Mouse (Mus musculus): ENCODE measurements around the gene Acsl1. TPM values are rescaled to one million over a fixed set of nuclear protein-coding genes. Genes with fewer than 3 reads are reported as not detected.

Acsl1 gene
- polyA plus RNA-seq, 1 experiment from 2014 or later: 6.7 TPM

DNA sequence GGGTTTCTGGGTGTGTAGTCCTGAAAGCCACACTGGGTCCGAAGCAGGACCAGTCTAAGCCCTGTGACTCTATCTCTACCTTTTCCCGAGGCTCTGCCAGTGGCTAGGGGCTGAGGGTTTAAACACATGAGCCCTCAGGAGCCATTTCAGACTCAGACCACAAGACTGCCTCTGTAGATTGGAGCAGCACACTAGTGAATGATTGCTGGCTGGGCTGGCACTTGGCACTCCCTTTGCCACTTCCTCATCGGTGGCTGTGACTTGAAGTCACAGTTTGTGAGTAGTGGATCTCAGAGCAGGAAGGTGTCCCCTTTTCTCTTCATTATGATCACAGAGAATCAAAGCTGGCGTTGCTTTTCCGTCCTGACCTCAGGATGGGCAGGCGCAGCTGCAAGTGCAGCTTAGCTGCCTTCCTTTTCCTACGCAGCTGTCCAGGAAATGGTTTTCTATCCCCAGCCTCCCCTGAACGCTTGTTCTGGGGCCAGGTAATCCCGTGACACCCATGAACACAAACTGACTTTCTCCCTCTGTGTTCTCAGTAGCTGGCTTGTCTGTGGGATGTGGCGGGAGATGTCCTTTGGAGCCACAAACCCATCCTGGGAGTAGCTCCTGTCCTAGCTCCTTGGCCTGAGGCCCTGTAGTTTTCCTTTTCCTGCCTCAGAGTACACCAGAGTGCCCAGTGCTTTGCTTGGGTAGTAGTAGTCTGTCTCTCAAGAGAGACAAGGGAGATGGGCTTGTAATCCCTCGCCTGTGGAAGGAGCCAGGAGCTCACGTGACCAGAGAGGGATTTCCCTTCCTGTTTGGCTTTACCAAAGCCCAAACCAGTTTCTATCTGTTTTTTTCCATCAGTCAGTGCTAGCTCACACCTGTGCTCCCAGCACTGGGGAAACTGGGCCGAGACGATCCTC is 37.9 kb downstream of the Acsl1 start:
- DNase-seq (ENCODE audit: low spot score) (no peak), ATAC-seq (replicated peaks; ENCODE audit: low FRiP score) (no peak)
- 83% methylated on average over 14 of the region's 14 CpGs for WGBS
- Histone ChIP-seq H3K27ac (ENCODE audit: low read depth, low read length) (no peak overlapping the region), H3K9ac (ENCODE audit: low read length) (no peak overlapping the region), H3K4me1 (replicated peaks; ENCODE audit: control insufficient read depth, insufficient read depth, low read length) (no peaks in the 10 kb centered on the region), H3K4me3 (ENCODE audit: low read depth, low read length) (no peak overlapping the region), H3K4me2 (ENCODE audit: low read depth, low read length, severe bottlenecking) (no peak overlapping the region), H3K27me3 (ENCODE audit: control insufficient read depth, insufficient read depth, low read length) (no peaks in the 10 kb centered on the region), H3K9me3 (ENCODE audit: control insufficient read depth, low read length) (no peaks in the 10 kb centered on the region), H3K36me3 (ENCODE audit: control insufficient read depth, insufficient read depth, low read length) (no peaks in the 10 kb centered on the region)

DNA sequence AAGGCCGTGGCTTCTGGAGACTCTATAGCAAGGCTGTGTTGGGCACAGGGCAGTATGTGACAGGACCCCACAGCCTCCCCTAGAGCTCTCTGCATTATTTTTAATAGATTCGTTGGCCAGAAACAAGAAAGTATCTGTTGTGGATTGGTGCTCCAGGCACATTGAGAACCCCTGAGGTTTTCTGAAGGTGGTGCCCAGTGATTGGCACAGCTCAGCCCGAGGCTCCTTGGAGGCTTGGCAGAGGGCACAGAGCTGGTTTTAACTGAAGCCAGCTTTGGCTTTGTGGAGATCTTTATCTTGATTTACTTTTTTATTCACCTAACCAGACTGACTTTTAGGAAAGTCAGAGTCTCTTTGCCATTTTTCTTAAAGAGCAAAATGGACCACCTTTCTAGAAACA is 38.6 kb downstream of the Acsl1 start:
- no peak overlapping the region for H3K4me2 ChIP-seq (ENCODE audit: low read depth, low read length, severe bottlenecking)
- H3K4me3 ChIP-seq (ENCODE audit: low read depth, low read length): no peak overlapping the region
- 85% methylated on average over 3 of the region's 3 CpGs for WGBS
- no peak overlapping the region for H3K27ac ChIP-seq (ENCODE audit: low read depth, low read length)
- H3K9ac ChIP-seq (ENCODE audit: low read length): no peak overlapping the region
- DNase-seq (ENCODE audit: low spot score) (no peak), ATAC-seq (replicated peaks; ENCODE audit: low FRiP score) (no peak)
- H3K27me3 ChIP-seq (ENCODE audit: control insufficient read depth, insufficient read depth, low read length): no peaks in the 10 kb centered on the region
- no peaks in the 10 kb centered on the region for H3K36me3 ChIP-seq (ENCODE audit: control insufficient read depth, insufficient read depth, low read length)
- H3K4me1 ChIP-seq (replicated peaks; ENCODE audit: control insufficient read depth, insufficient read depth, low read length): no peaks in the 10 kb centered on the region
- no peaks in the 10 kb centered on the region for H3K9me3 ChIP-seq (ENCODE audit: control insufficient read depth, low read length)

DNA sequence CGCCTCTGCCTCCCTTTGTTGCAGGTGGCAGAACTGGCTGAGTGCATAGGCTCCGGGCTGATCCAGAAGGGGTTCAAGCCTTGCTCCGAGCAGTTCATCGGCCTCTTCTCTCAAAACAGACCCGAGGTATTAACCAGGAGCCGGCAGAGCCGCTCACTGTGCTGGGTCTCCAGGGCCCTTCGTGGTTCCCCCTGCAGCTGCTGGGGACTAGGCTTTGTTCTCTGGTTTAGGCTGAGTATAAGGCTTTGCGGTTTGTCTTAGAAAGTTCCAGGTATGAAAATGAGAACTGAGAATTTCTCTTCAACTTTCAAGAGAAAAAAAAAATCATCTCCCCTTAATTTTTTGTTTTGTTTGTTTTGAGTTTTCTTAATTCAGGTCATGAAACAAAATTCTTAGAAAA is 40.5 kb downstream of the Acsl1 start:
- H3K27me3 ChIP-seq (ENCODE audit: control insufficient read depth, insufficient read depth, low read length): no peaks in the 10 kb centered on the region
- ATAC-seq (replicated peaks; ENCODE audit: low FRiP score) (no peak), DNase-seq (ENCODE audit: low spot score) (no peak)
- H3K4me1 ChIP-seq (replicated peaks; ENCODE audit: control insufficient read depth, insufficient read depth, low read length): no peaks in the 10 kb centered on the region
- H3K4me2 ChIP-seq (ENCODE audit: low read depth, low read length, severe bottlenecking): no peak overlapping the region
- H3K9me3 ChIP-seq (ENCODE audit: control insufficient read depth, low read length): no peaks in the 10 kb centered on the region
- no peak overlapping the region for H3K27ac ChIP-seq (ENCODE audit: low read depth, low read length)
- WGBS: 78% methylated on average over 9 of the region's 9 CpGs
- no peaks in the 10 kb centered on the region for H3K36me3 ChIP-seq (ENCODE audit: control insufficient read depth, insufficient read depth, low read length)
- H3K9ac ChIP-seq (ENCODE audit: low read length): no peak overlapping the region
- H3K4me3 ChIP-seq (ENCODE audit: low read depth, low read length): no peak overlapping the region

DNA sequence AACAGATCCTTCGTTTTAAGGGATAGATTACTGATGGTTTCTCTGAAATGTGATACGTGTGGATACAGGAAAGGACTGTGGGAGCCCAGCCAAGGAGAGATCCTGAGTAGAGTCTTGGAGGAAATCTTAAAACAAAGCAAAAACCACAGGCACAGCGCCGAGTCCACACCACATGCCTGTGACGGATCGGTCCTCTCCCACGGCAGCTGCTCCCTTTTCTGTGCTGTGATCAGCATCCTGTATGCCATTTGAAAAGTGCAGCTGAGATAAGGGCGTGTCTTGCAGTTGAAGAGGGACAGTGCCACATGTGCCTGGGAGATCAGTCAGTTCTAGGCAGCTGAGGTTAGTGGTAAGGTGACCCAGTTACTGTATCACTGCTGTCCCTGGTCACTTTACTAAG is 41.7 kb downstream of the Acsl1 start:
- no peak overlapping the region for H3K27ac ChIP-seq (ENCODE audit: low read depth, low read length)
- H3K36me3 ChIP-seq (ENCODE audit: control insufficient read depth, insufficient read depth, low read length): no peaks in the 10 kb centered on the region
- ATAC-seq (replicated peaks; ENCODE audit: low FRiP score) (no peak), DNase-seq (ENCODE audit: low spot score) (no peak)
- H3K9ac ChIP-seq (ENCODE audit: low read length): no peak overlapping the region
- H3K4me2 ChIP-seq (ENCODE audit: low read depth, low read length, severe bottlenecking): no peak overlapping the region
- H3K27me3 ChIP-seq (ENCODE audit: control insufficient read depth, insufficient read depth, low read length): no peaks in the 10 kb centered on the region
- WGBS: 80% methylated on average over 8 of the region's 8 CpGs
- no peak overlapping the region for H3K4me3 ChIP-seq (ENCODE audit: low read depth, low read length)
- H3K9me3 ChIP-seq (ENCODE audit: control insufficient read depth, low read length): no peaks in the 10 kb centered on the region
- no peaks in the 10 kb centered on the region for H3K4me1 ChIP-seq (replicated peaks; ENCODE audit: control insufficient read depth, insufficient read depth, low read length)

DNA sequence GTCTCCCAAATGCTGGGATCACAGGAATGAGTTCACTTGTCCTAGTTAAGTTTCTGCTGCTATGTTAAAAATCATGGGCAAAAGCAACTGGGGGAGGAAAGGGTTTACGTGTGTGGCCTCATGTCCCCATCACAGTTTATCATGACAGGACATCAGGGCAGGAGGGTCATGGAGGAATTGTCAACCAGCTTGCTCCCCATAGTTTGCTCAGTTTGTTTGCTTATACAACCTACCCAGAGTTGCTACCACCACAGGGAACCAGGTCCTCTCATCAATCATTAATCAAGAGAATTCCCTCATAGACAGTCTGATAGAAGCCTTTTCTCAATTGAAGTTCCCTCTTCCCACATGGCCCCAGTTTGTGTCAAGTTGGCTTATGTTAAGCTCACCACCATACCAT is 43.2 kb downstream of the Acsl1 start:
- H3K27me3 ChIP-seq (ENCODE audit: control insufficient read depth, insufficient read depth, low read length): no peaks in the 10 kb centered on the region
- H3K9me3 ChIP-seq (ENCODE audit: control insufficient read depth, low read length): no peaks in the 10 kb centered on the region
- no peak overlapping the region for H3K4me2 ChIP-seq (ENCODE audit: low read depth, low read length, severe bottlenecking)
- no peaks in the 10 kb centered on the region for H3K36me3 ChIP-seq (ENCODE audit: control insufficient read depth, insufficient read depth, low read length)
- no peaks in the 10 kb centered on the region for H3K4me1 ChIP-seq (replicated peaks; ENCODE audit: control insufficient read depth, insufficient read depth, low read length)
- H3K27ac ChIP-seq (ENCODE audit: low read depth, low read length): no peak overlapping the region
- DNase-seq (ENCODE audit: low spot score): no peak
- no peak overlapping the region for H3K4me3 ChIP-seq (ENCODE audit: low read depth, low read length)
- H3K9ac ChIP-seq (ENCODE audit: low read length): no peak overlapping the region
- 93% methylated on average over 1 of the region's 1 CpGs for WGBS
- no peak for ATAC-seq (replicated peaks; ENCODE audit: low FRiP score)

DNA sequence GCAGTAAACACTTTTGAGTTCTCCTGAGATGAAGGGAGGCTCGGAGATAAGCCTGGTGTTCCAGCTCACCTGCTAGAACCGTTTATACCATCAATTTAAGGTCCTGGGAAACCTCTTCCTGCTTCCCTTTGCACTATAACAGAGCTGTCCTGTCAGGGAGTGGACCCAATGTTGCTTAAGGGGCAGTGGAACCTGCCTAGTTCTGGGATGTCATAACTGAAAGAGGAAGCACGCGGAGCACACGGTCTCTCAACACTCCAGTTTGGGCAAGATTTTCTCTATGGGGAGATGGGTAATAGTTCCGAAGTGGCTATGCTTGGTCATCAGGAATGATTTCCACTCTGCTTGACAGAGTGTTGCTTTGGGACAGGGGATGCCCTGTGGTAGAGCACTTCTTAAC is 49.8 kb downstream of the Acsl1 start:
- H3K4me2 ChIP-seq (ENCODE audit: low read depth, low read length, severe bottlenecking): no peak overlapping the region
- DNase-seq (ENCODE audit: low spot score): no peak
- no peak overlapping the region for H3K9ac ChIP-seq (ENCODE audit: low read length)
- H3K9me3 ChIP-seq (ENCODE audit: control insufficient read depth, low read length): no peaks in the 10 kb centered on the region
- no peak overlapping the region for H3K27ac ChIP-seq (ENCODE audit: low read depth, low read length)
- H3K4me1 ChIP-seq (replicated peaks; ENCODE audit: control insufficient read depth, insufficient read depth, low read length): no peaks in the 10 kb centered on the region
- no peaks in the 10 kb centered on the region for H3K36me3 ChIP-seq (ENCODE audit: control insufficient read depth, insufficient read depth, low read length)
- H3K27me3 ChIP-seq (ENCODE audit: control insufficient read depth, insufficient read depth, low read length): no peaks in the 10 kb centered on the region
- WGBS: 87% methylated on average over 6 of the region's 6 CpGs
- ATAC-seq (replicated peaks; ENCODE audit: low FRiP score): no peak
- H3K4me3 ChIP-seq (ENCODE audit: low read depth, low read length): no peak overlapping the region

DNA sequence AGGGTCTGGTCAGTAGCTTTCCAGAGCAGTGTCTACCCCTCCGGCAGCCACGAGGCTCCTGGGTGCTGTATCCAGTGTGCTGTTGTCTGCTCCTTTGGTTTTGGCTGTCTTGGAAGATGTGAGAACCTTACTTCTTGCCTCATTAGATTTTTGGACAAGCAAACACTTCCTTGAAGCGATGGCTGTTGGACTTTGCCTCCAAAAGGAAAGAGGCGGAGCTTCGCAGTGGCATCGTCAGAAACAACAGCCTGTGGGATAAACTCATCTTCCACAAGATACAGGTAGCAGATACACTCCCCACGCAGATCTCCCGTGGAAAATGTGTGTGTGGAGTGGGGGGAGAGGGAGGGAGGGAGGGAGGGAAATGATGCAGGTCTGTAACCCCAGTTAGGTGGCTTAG is 55.3 kb downstream of the Acsl1 start:
- no peak for ATAC-seq (replicated peaks; ENCODE audit: low FRiP score)
- Histone ChIP-seq H3K9me3 (ENCODE audit: control insufficient read depth, low read length) (no peaks in the 10 kb centered on the region), H3K4me3 (ENCODE audit: low read depth, low read length) (no peak overlapping the region), H3K27me3 (ENCODE audit: control insufficient read depth, insufficient read depth, low read length) (no peaks in the 10 kb centered on the region), H3K27ac (ENCODE audit: low read depth, low read length) (no peak overlapping the region), H3K9ac (ENCODE audit: low read length) (no peak overlapping the region), H3K4me2 (ENCODE audit: low read depth, low read length, severe bottlenecking) (no peak overlapping the region), H3K4me1 (replicated peaks; ENCODE audit: control insufficient read depth, insufficient read depth, low read length) (no peaks in the 10 kb centered on the region), H3K36me3 (ENCODE audit: control insufficient read depth, insufficient read depth, low read length) (no peaks in the 10 kb centered on the region)
- DNase-seq (ENCODE audit: low spot score): no peak
- WGBS: 91% methylated on average over 8 of the region's 8 CpGs

DNA sequence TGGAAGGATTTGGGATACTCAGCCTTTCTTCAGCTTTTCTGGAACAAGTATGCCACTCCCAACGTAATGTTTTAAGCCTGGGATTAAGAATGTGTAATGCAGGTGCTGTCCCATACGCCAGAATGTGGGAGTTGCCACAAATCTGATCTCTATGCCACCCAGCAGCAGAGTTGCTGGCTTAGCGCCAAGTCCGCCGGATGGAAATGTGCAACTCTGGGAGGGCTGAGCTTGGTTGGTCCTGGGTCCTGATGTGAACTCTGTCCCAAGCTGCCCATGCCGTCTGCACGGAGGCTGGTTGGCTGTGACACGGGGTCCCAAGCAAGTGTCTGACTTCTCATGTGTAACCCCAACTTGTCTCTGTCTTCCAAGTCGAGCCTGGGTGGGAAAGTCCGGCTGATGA is 56.0 kb downstream of the Acsl1 start:
- H3K4me3 ChIP-seq (ENCODE audit: low read depth, low read length): no peak overlapping the region
- no peaks in the 10 kb centered on the region for H3K4me1 ChIP-seq (replicated peaks; ENCODE audit: control insufficient read depth, insufficient read depth, low read length)
- ATAC-seq (replicated peaks; ENCODE audit: low FRiP score) (no peak), DNase-seq (ENCODE audit: low spot score) (no peak)
- H3K36me3 ChIP-seq (ENCODE audit: control insufficient read depth, insufficient read depth, low read length): no peaks in the 10 kb centered on the region
- no peak overlapping the region for H3K27ac ChIP-seq (ENCODE audit: low read depth, low read length)
- no peak overlapping the region for H3K9ac ChIP-seq (ENCODE audit: low read length)
- no peak overlapping the region for H3K4me2 ChIP-seq (ENCODE audit: low read depth, low read length, severe bottlenecking)
- H3K27me3 ChIP-seq (ENCODE audit: control insufficient read depth, insufficient read depth, low read length): no peaks in the 10 kb centered on the region
- H3K9me3 ChIP-seq (ENCODE audit: control insufficient read depth, low read length): no peaks in the 10 kb centered on the region
- WGBS: 82% methylated on average over 10 of the region's 10 CpGs

DNA sequence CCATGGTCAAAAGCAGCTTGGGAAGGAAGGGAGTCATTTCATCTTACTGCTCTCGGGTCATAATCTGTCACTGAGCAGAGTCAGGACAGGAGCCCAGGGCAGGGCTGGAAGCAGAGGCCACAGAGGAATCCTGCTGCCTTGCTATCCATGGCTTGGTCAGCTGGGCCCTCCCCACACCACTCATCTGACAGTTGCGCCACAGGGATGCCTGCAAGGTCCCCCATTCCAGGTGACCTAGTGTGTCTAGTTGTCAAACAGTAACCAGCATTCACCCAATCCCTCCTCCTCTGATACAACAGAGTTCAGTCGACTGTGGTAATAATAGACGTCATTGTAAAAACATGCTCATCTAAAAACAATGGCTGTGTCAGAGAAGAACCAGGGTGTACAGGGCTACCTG is 58.7 kb downstream of the Acsl1 start:
- Histone ChIP-seq H3K9ac (ENCODE audit: low read length) (no peak overlapping the region), H3K4me3 (ENCODE audit: low read depth, low read length) (no peak overlapping the region), H3K36me3 (ENCODE audit: control insufficient read depth, insufficient read depth, low read length) (no peaks in the 10 kb centered on the region), H3K4me2 (ENCODE audit: low read depth, low read length, severe bottlenecking) (no peak overlapping the region), H3K27ac (ENCODE audit: low read depth, low read length) (no peak overlapping the region), H3K27me3 (ENCODE audit: control insufficient read depth, insufficient read depth, low read length) (no peaks in the 10 kb centered on the region), H3K9me3 (ENCODE audit: control insufficient read depth, low read length) (no peaks in the 10 kb centered on the region), H3K4me1 (replicated peaks; ENCODE audit: control insufficient read depth, insufficient read depth, low read length) (no peaks in the 10 kb centered on the region)
- 88% methylated on average over 4 of the region's 4 CpGs for WGBS
- ATAC-seq (replicated peaks; ENCODE audit: low FRiP score) (no peak), DNase-seq (ENCODE audit: low spot score) (no peak)

Measured in forebrain, embryonic 11.5 days (tissue).